Mouse (Mus musculus) forebrain, embryonic 14.5 days (tissue): ENCODE data around the gene Med17. TPM values are rescaled to one million over a fixed set of nuclear protein-coding genes. Genes with fewer than 3 reads are reported as not detected.
"Not testable (repeated sequence)": the region's sequence is repeated elsewhere in the genome, so short reads cannot be mapped to it uniquely, and the experiment has no call there.

Experiments
- ATAC-seq: fragments of 200-750 bp; cut with Nextera tagmentation; 2 replicates; pipeline ENCODE4 v1.8.0; 2017; ENCODE audit warnings: mild to moderate bottlenecking, moderate library complexity
- DNase-seq: peaks from one replicate; pipeline ENCODE4 v3.0.0-alpha.2; 2015; ENCODE audit warnings: low spot score
- H3K27ac ChIP-seq: fragments of 300-500 bp; sonication (generic); 2 replicates; pipeline ENCODE4 v1.5.1; 2014; ENCODE audit warnings: low read depth, mild to moderate bottlenecking, control low read depth, low read length, moderate library complexity
- H3K27me3 ChIP-seq: fragments of 300-500 bp; sonication (generic); replicated peaks from 2 replicates; pipeline ENCODE4 v1.6.1; 2014; ENCODE audit warnings: low read length, control low read depth, mixed read lengths; ENCODE audit not compliant: control insufficient read depth, insufficient read depth
- H3K36me3 ChIP-seq: fragments of 300-500 bp; sonication (generic); 2 replicates; pipeline ENCODE4 v1.6.1; 2014; ENCODE audit warnings: low read length, control low read depth; ENCODE audit not compliant: control insufficient read depth, insufficient read depth
- H3K4me1 ChIP-seq: fragments of 300-500 bp; sonication (generic); 2 replicates; pipeline ENCODE4 v1.6.1; 2014; ENCODE audit warnings: antibody characterized with exemption, low read length, control low read depth; ENCODE audit not compliant: control insufficient read depth, insufficient read depth
- H3K4me2 ChIP-seq: fragments of 300-500 bp; sonication (generic); 2 replicates; pipeline ENCODE4 v1.6.1; 2014; ENCODE audit warnings: mild to moderate bottlenecking, control low read depth, low read length
- H3K4me3 ChIP-seq: fragments of 300-500 bp; sonication (generic); 2 replicates; pipeline ENCODE4 v1.5.1; 2014; ENCODE audit warnings: low read depth, low read length, control low read depth
- H3K9ac ChIP-seq: fragments of 300-500 bp; sonication (generic); 2 replicates; pipeline ENCODE4 v1.6.1; 2014; ENCODE audit warnings: mild to moderate bottlenecking, low read length, control low read depth, moderate library complexity
- H3K9me3 ChIP-seq: fragments of 300-500 bp; sonication (generic); replicated peaks from 2 replicates; pipeline ENCODE4 v1.6.1; 2016; ENCODE audit warnings: low read length, control low read depth, mixed read lengths; ENCODE audit not compliant: control insufficient read depth
- WGBS: fragments of 180-500 bp; shearing (Covaris S2); extraction: QIAGEN DNeasy Blood & Tissue Kit; methylation state at CpG from one replicate; pipeline ENCODE4 v1.1.7; 2014; 5-methylcytosine and 5-hydroxymethylcytosine counted together
- polyA plus RNA-seq: library from polyadenylated mRNA; unstranded; fragments of >200 nt; fragmentation: Nextera tagmentation; extraction: Ambion mirVana; gene quantifications from 2 replicates; pipeline ENCODE4 v1.2.1, GENCODE M21; 2014

Med17 gene
- polyA plus RNA-seq, 1 experiment from 2014 or later, result 43.1 TPM

- WGBS, result 84% methylated on average over 4 of the region's 4 CpGs
These were observed 29.7 kb upstream of the Med17 start for GRCm38 (mm10) chr9:15309425-15309824.

GRCm38 (mm10) chr9:15308254-15308653, 28.5 kb upstream of the Med17 start:
- H3K27ac ChIP-seq, result no peak overlapping the region
- no peak overlapping the region for H3K4me3 ChIP-seq
- no peak for ATAC-seq
- no peaks in the 10 kb centered on the region for H3K9me3 ChIP-seq
- peaks cover 17% of the 10 kb centered on the region for H3K4me1 ChIP-seq
- H3K36me3 ChIP-seq, result peaks cover 44% of the 10 kb centered on the region
- 53% methylated on average over 2 of the region's 2 CpGs for WGBS
- no peaks in the 10 kb centered on the region for H3K27me3 ChIP-seq
- no peak overlapping the region for H3K9ac ChIP-seq
- DNase-seq, result no peak
- no peak overlapping the region; the same call in 1 of the 2 replicates for H3K4me2 ChIP-seq

More at GRCm38 (mm10) chr9:15309425-15309824, 29.7 kb upstream of the Med17 start:
- H3K9ac ChIP-seq, result peak overlapping the region; percentile 21; the same call in 1 of the 2 replicates
- ATAC-seq (no peak), DNase-seq (no peak)
- H3K4me3 ChIP-seq, result no peak overlapping the region
- H3K9me3 ChIP-seq, result no peaks in the 10 kb centered on the region
- H3K36me3 ChIP-seq, result peaks cover 55% of the 10 kb centered on the region
- no peaks in the 10 kb centered on the region for H3K27me3 ChIP-seq
- H3K4me2 ChIP-seq, result peak overlapping the region; percentile 18; the same call in 1 of the 2 replicates
- H3K4me1 ChIP-seq, result peaks cover 17% of the 10 kb centered on the region
- H3K27ac ChIP-seq, result no peak overlapping the region

GRCm38 (mm10) chr9:15307257-15307656, 27.5 kb upstream of the Med17 start:
- H3K4me3 ChIP-seq, result peak overlapping the region; percentile 87
- DNase-seq (no peak), ATAC-seq (no peak)
- H3K4me1 ChIP-seq, result peaks cover 17% of the 10 kb centered on the region
- H3K9ac ChIP-seq, result peak overlapping the region; percentile 94
- H3K9me3 ChIP-seq, result no peaks in the 10 kb centered on the region
- peaks cover 37% of the 10 kb centered on the region for H3K36me3 ChIP-seq
- WGBS, result 7% methylated on average over 6 of the region's 6 CpGs
- no peak overlapping the region for H3K27ac ChIP-seq
- H3K27me3 ChIP-seq, result no peaks in the 10 kb centered on the region
- H3K4me2 ChIP-seq, result peak overlapping the region; percentile 92

- peak within 1 kb of the TSS; percentile 85 for H3K27ac ChIP-seq
- H3K9ac ChIP-seq, result peak within 1 kb of the TSS; percentile 94
- H3K9me3 ChIP-seq, result no peaks in the 10 kb centered on the region
- peak within 1 kb of the TSS; percentile 87 for H3K4me3 ChIP-seq
- H3K4me1 ChIP-seq, result peaks cover 17% of the 10 kb centered on the region
- peak; percentile 55 for DNase-seq
- H3K27me3 ChIP-seq, result no peaks in the 10 kb centered on the region
- ATAC-seq, result peak; percentile 88
- peaks cover 30% of the 10 kb centered on the region for H3K36me3 ChIP-seq
- WGBS, result under 1% methylated on average over 35 of the region's 35 CpGs
- peak within 1 kb of the TSS; percentile 92 for H3K4me2 ChIP-seq
These were observed 26.8 kb upstream of the Med17 start, which contains the start of gene 4931406C07Rik for GRCm38 (mm10) chr9:15306398-15307119. 4931406C07Rik (minus strand) TSS chr9:15306448.

GRCm38 (mm10) chr9:15305503-15306397, 26.0 kb upstream of the Med17 start, which contains the start of gene Taf1d:
Taf1d (plus strand) TSS chr9:15306214.
- Histone ChIP-seq H3K27ac (peak within 1 kb of the TSS; percentile 85), H3K4me2 (peak within 1 kb of the TSS; percentile 92), H3K4me1 (peaks cover 17% of the 10 kb centered on the region), H3K27me3 (no peaks in the 10 kb centered on the region), H3K9me3 (no peaks in the 10 kb centered on the region), H3K36me3 (peaks cover 25% of the 10 kb centered on the region), H3K4me3 (peak within 1 kb of the TSS; percentile 87), H3K9ac (peak within 1 kb of the TSS; percentile 94)
- peak; percentile 98 for ATAC-seq
- DNase-seq, result peak; percentile 96
- WGBS, result 13% methylated on average over 45 of the region's 45 CpGs

- H3K4me3 ChIP-seq, result no peak overlapping the region
- peaks cover 10% of the 10 kb centered on the region; the same call in 1 of the 2 replicates for H3K4me1 ChIP-seq
- no peak overlapping the region for H3K27ac ChIP-seq
- WGBS, result 74% methylated on average over 2 of the region's 2 CpGs
- no peak for DNase-seq
- no peaks in the 10 kb centered on the region for H3K27me3 ChIP-seq
- H3K4me2 ChIP-seq, result no peak overlapping the region
- H3K9me3 ChIP-seq, result no peaks in the 10 kb centered on the region
- no peak for ATAC-seq
- no peak overlapping the region for H3K9ac ChIP-seq
- H3K36me3 ChIP-seq, result no peaks in the 10 kb centered on the region
These were observed 23.1 kb upstream of the Med17 start for GRCm38 (mm10) chr9:15302881-15303280.

GRCm38 (mm10) chr9:15302006-15302405, 22.3 kb upstream of the Med17 start:
- H3K27me3 ChIP-seq, H3K4me3 ChIP-seq, ATAC-seq, H3K36me3 ChIP-seq, H3K4me1 ChIP-seq, H3K9ac ChIP-seq, H3K9me3 ChIP-seq, H3K27ac ChIP-seq, H3K4me2 ChIP-seq, DNase-seq: not testable (repeated sequence)
- 80% methylated on average over 6 of the region's 6 CpGs for WGBS

GRCm38 (mm10) chr9:15301399-15301798, 21.7 kb upstream of the Med17 start:
- Histone ChIP-seq H3K27ac (peak overlapping the region; percentile 27; the same call in 1 of the 2 replicates), H3K36me3 (no peaks in the 10 kb centered on the region), H3K4me3 (no peak overlapping the region), H3K27me3 (no peaks in the 10 kb centered on the region), H3K4me2 (no peak overlapping the region), H3K9me3 (no peaks in the 10 kb centered on the region), H3K9ac (no peak overlapping the region), H3K4me1 (peaks cover 3% of the 10 kb centered on the region; the same call in 1 of the 2 replicates)
- ATAC-seq (no peak), DNase-seq (no peak)
- WGBS, result 61% methylated on average over 6 of the region's 6 CpGs
